Mouse (Mus musculus) MEL (cell line): ENCODE data around the gene Tgfbr3.

Experiments
- BHLHE40 ChIP-seq: IDR thresholded peaks from 2 replicates; pipeline ENCODE4 v1.6.1; 2012; ENCODE audit warnings: low read depth, mild to moderate bottlenecking, inconsistent platforms, low read length, improper control_type of control experiment, borderline replicate concordance
- EP300 ChIP-seq, 2 experiments: IDR thresholded peaks; 2 replicates each; pipeline ENCODE4 v1.6.1; 2011; ENCODE audit warnings: improper control_type of control experiment in 2 of 2, low read length in 2 of 2, low read depth in 1 of 2, mild to moderate bottlenecking in 1 of 2
- JUND ChIP-seq: IDR thresholded peaks from 2 replicates; pipeline ENCODE4 v1.6.1; 2011; ENCODE audit warnings: low read depth, mild to moderate bottlenecking, improper control_type of control experiment, low read length
- MAFK ChIP-seq: IDR thresholded peaks from 2 replicates; pipeline ENCODE4 v1.6.1; 2011; ENCODE audit warnings: low read depth, mild to moderate bottlenecking, low read length, improper control_type of control experiment, borderline replicate concordance
- MYC ChIP-seq: IDR thresholded peaks from 2 replicates; pipeline ENCODE4 v1.6.1; 2011; ENCODE audit warnings: low read depth, mild to moderate bottlenecking, low read length, improper control_type of control experiment, moderate library complexity
- NELFE ChIP-seq: IDR thresholded peaks from 2 replicates; pipeline ENCODE4 v1.6.1; 2011; ENCODE audit warnings: low read depth, low read length, improper control_type of control experiment
- POLR2A ChIP-seq, 2 experiments: IDR thresholded peaks; 2 replicates each; pipeline ENCODE4 v1.6.1; 2011 to 2012; ENCODE audit warnings: low read length in 2 of 2, mild to moderate bottlenecking in 2 of 2, control low read depth in 1 of 2, improper control_type of control experiment in 1 of 2, low read depth in 1 of 2, moderate library complexity in 1 of 2; ENCODE audit not compliant: control insufficient read depth in 1 of 2, insufficient read depth in 1 of 2, poor library complexity in 1 of 2
- POLR2AphosphoS5 ChIP-seq: IDR thresholded peaks from 2 replicates; pipeline ENCODE4 v1.6.1; 2012; ENCODE audit warnings: low read depth, borderline replicate concordance, mild to moderate bottlenecking, inconsistent platforms, low read length, moderate library complexity, mixed read lengths
- SIN3A ChIP-seq: IDR thresholded peaks from 2 replicates; pipeline ENCODE4 v1.6.1; 2012; ENCODE audit warnings: low read length, improper control_type of control experiment, inconsistent platforms
- ZNF384 ChIP-seq: IDR thresholded peaks from 2 replicates; pipeline ENCODE4 v1.6.1; 2012; ENCODE audit warnings: low read depth, mild to moderate bottlenecking, inconsistent platforms, low read length, improper control_type of control experiment

DNA sequence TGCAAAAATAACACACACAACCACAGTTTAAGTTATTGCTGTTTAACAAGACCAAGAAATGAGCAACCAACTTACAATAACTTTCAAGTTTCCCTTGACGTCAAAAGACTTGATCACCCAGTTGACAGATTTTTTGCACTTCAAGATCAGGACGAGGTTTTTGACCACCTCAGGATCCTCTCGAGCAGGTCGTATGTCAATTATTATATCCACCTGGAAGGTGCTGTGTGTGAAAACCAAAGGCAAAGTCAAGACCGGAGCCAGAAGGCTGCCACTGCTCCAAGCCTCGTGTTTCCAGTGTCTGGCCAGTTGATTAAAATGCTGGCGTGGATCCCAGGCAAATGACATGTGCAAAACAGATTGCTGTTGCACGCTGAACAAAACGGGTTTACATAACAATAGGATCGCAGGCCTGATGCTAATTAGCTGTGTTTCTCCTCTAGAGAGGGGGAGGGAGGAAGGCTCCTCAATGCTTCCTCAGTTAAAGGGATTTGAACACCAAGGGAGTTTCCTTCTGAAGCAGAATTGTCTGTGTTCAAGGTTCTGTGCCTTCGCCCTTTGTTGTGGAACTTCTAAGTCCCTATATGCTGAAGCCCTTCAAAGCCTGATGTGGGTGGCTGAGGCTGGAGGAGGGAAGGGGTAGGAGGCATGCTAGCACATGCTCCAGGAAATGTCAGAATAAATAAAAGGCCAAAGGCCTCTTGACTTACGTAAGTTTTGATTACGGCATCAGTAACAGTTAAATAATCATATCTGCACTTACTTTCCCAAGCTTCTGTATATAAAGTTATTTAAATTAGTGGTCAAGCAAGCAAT is 141.3 kb downstream of the Tgfbr3 start:
- TF ChIP-seq POLR2AphosphoS5 (no peak), MAFK (no peak), POLR2A (IDR thresholded peaks at IDR 0.05; ENCODE audit: control insufficient read depth in 1 of 2, insufficient read depth in 1 of 2, low read depth in 1 of 2, low read length in 2 of 2, poor library complexity in 1 of 2) (no peak), JUND (no peak), ZNF384 (no peak), SIN3A (peak; percentile 55; the same call in 1 of the 2 replicates), MYC (peak; percentile 62; the same call in 1 of the 2 replicates), NELFE (no peak), BHLHE40 (no peak), EP300 (IDR thresholded peaks at IDR 0.05; ENCODE audit: low read depth in 1 of 2, low read length in 2 of 2) (peak in 1 of 2 experiments; percentile 23; a peak in 1 of 4 replicates)
